13 mouse cellular contexts compared by ENCODE assay signal in genomic region chr9:32764374-32764773, GRCm38 (mm10).
DNase-seq lines count a peak whose midpoint lies in the region; ATAC-seq lines count a peak whose summit lies in the region.
"Had no signal": no experiment of that assay in that cellular context is flagged by ENCODE, and none has a peak within 500 bp of the region (broad histone marks: within the 10 kb centered on the region; RNA-seq: fewer than 3 reads in every experiment).

No protein-coding gene starts in this region.

- no peak overlapping the region for H3K4me2 ChIP-seq in kidney, embryonic 15.5 days
- H3K4me2 ChIP-seq: embryonic facial prominence, embryonic 12.5 days; liver, embryonic 11.5 days; neural tube, embryonic 15.5 days had no signal

- H3K27me3 ChIP-seq in kidney, embryonic 15.5 days = no peaks in the 10 kb centered on the region
- H3K27me3 ChIP-seq: embryonic facial prominence, embryonic 12.5 days; neural tube, embryonic 15.5 days; Patski had no signal

- DNase-seq in cerebellum, adult 8-10 months = peak; percentile 10
- no peak for DNase-seq in cerebellum, adult 11 months
- peak; percentile 22 for DNase-seq in layer of hippocampus, adult 11-12 months (ENCODE audit: low spot score)
- no peak for DNase-seq in layer of hippocampus, adult 9-10 months (ENCODE audit: low spot score)
- peak; percentile 13 to 45 for DNase-seq in layer of hippocampus, adult 18-20 months (ENCODE audit: low spot score in 2 of 2)
- DNase-seq in right cerebral cortex, postnatal 10 days (ENCODE audit: low spot score in 2 of 2) = peak; percentile 60 to 67
- DNase-seq in urinary bladder, postnatal 10 days (ENCODE audit: low spot score) = no peak

- H3K9me3 ChIP-seq in kidney, embryonic 15.5 days (replicated peaks) = no peaks in the 10 kb centered on the region
- H3K9me3 ChIP-seq: embryonic facial prominence, embryonic 12.5 days; neural tube, embryonic 15.5 days had no signal

- H3K9ac ChIP-seq in kidney, embryonic 15.5 days = no peak overlapping the region
- H3K9ac ChIP-seq: embryonic facial prominence, embryonic 12.5 days; neural tube, embryonic 15.5 days had no signal

- H3K4me1 ChIP-seq in kidney, embryonic 15.5 days = no peaks in the 10 kb centered on the region
- H3K4me1 ChIP-seq: embryonic facial prominence, embryonic 12.5 days; neural tube, embryonic 15.5 days had no signal

- ATAC-seq in kidney, embryonic 15.5 days (replicated peaks; ENCODE audit: low FRiP score) = no peak
- ATAC-seq: Patski had no signal

- no peak overlapping the region for H3K4me3 ChIP-seq in kidney, embryonic 15.5 days (replicated peaks)
- H3K4me3 ChIP-seq: embryonic facial prominence, embryonic 12.5 days; neural tube, embryonic 15.5 days had no signal

- no peaks in the 10 kb centered on the region for H3K36me3 ChIP-seq in kidney, embryonic 15.5 days
- H3K36me3 ChIP-seq: embryonic facial prominence, embryonic 12.5 days; neural tube, embryonic 15.5 days had no signal

- WGBS in kidney, embryonic 15.5 days = 83% methylated on average over 9 of the region's 9 CpGs

- no peak overlapping the region for H3K27ac ChIP-seq in kidney, embryonic 15.5 days
- H3K27ac ChIP-seq: embryonic facial prominence, embryonic 12.5 days; kidney, postnatal 0 days; neural tube, embryonic 15.5 days had no signal

Comparison
In these comparisons a context has a peak if more than half of its experiments do, and no peak if none do; other contexts are left out.
1. DNase-seq: peak in cerebellum, adult 8-10 months (single experiment), layer of hippocampus, adult 11-12 months (single experiment), layer of hippocampus, adult 18-20 months (2 of 2) and right cerebral cortex, postnatal 10 days (2 of 2); none in cerebellum, adult 11 months (single experiment), layer of hippocampus, adult 9-10 months (single experiment) and urinary bladder, postnatal 10 days (single experiment).